Mouse (Mus musculus): ENCODE measurements around the gene Arhgap9.
"Not testable (repeated sequence)": the region's sequence is repeated elsewhere in the genome, so short reads cannot be mapped to it uniquely, and the experiment has no call there.

Gene Arhgap9

DNA sequence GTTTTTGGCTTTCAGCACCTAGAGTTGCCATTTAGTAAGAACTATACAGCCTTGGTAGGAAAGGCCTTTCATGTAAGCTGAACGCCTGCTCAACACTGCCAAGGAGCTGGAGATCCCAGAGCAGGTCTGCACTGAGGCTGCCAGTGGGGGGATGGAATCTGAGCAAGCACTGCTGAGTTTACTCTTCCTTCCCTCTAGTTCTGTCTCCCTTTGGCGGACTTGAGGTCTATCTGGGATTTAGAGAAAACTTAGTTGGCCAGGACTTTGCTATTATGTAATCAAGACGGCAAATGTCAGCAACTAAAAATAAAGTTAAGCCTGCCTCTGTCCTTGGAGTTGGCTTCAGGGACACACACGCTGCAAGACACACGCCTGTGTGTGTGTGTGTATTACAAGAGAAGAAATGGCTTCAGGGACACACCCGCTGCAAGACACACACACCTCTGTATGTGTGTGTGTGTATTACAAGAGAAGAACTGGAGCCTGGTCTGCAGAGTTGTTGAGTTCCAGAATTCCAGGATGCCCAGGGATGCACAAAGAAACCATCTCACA, 28.7 kb upstream of the Arhgap9 start:
- DNase-seq (ENCODE audit: low spot score) = no peak

DNA sequence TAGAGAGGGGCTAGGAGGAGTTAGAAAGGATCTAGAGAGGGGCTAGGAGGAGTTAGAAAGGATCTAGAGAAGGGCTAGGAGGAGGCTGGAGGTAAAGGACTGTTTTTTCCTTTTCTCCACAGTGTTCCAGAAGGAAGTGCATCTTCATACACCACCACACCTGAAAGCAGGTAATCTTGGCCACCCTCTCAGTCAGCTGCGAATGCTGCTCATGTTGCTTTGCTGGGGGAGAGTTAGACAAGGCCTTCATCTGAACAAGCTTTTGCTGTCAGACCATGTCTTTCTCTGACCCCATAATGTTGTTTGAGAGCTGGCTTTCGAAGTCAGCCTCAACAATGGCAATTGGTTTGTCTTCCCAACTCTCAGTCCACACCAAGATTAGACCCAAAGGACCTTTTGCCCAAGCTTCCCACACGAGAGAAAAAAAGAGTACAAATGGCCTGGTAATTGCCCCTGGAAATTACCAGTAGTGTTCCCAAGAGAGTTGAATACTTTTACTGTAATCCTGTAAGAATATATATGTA, 28.1 kb upstream of the Arhgap9 start:
- DNase-seq (ENCODE audit: low spot score) = no peak

DNA sequence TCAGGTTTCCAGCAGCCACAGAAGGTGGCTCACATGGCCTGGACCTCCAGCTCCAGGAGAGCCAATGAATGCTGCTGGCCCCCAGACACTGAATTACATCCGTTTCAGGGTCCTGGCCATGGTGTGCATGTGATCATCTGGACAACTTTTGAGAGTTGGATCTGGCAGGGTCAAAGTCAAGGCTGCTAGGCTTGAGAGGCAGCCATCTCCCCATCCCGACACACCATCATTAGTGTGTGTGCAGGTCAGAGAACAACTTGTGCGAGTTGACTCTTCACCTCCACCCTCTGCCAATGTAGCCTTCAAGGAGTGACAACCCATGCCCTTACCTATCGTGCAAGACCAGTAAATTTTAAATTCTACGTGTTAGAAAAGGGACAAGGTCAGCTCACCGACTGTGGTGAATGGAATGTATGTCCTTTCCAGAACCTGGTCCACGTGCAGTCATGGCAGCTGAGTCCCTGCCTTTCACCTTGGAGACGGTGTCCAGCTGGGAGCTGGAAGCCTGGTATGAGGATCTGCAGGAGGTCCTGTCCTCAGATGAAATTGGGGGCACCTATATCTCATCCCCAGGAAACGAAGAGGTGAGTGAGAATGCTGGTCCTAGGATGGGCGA, 26.8 kb upstream of the Arhgap9 start:
- DNase-seq (ENCODE audit: low spot score) = no peak

DNA sequence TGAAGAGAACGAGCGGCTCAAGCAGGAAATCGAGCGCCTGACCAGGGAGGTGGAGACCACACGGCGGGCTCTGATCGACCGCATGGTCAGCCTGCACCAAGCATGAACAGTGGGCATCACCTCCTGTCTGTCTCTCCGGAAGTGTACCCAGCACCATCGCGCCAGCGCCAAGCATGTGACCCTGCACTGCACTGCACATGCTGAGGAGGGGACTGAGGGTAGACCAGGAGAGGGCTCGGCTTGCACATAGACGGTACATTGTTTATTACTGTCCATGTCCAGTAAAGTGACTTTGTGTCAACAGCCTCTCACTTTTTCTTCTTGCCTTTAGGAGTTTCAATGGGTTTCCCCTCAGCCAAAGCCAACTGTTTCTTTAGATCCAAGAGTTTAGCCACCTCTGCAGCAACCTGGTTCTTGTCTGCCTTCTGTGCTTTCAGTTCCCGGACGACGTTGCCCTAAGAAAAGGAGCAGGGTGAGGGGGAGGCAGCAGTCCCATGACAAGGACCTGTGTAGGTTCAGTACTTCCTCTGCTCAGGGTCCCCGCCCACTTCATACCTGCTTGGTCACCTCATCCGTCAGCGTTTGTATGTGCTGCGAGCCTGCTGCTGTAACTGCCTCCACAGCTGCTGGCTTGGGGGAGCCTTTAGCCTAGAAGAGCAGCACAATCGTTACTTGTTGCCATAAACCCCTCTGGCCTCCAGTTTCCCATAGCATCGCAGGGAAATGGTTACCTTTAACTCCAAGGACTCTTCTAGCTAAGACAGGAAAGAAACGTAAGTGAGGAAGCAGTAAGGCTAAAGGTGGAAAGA, 25.6 kb upstream of the Arhgap9 start:
- DNase-seq (ENCODE audit: low spot score) = no peak

DNA sequence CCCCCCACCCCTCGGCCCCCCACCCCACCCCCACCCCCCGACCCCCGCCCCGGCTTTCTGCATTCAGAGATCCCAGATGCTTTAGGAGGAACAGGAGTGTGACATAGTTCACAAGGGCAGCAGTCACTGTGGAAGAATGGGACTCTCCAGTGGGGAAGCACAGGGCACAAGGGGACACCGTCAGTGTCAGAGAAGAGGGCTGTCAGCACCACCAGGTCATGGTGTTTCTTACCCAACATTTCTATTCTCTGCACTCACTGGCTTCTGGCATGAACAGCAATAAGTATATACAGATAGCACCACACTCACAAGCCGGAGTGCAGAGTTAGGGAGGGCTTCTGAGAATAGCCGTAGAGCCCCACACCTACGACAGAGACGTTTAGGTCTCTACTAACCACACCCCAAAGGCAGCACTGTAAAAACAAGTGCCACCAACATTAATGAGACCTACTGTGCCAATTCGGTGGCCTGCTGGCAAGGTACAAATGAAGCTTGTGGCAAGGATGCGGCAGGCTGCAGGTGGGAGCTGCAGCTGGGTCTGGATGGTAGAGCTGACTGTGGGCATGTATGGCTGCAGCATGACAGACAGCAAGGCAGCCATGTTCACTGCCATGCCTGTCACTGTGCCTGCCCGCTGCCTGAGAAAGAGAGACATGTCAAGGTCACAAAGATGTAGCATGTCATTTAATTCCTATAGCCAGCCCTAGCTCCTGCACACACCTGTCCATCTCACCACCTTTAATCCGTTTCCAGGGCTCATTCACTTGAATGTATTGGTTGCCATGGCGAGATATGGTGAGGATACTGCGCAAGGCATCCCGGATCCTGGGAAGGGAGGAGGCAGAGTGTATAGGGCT, 24.5 kb upstream of the Arhgap9 start:
- DNase-seq (ENCODE audit: low spot score) = no peak

DNA sequence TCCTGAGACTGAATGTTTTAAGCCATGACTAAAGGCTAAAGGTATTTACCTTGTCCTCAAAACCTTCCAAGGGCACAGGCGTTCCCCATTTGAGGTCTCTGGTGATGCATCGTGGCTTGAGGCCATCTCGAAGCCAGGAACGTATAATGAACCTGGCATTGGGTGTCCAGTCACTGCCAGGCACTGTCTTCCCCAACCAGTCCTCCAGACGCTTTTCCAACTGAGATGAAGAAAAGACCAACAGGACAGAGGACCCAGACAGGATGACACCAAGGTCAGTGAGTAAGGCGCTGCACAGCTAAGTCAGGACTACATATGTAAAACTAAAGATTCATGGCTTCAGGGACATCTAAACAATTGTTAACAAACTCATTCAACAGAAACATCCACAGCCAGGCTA, 21.4 kb upstream of the Arhgap9 start:
- no peak for DNase-seq (ENCODE audit: low spot score)

DNA sequence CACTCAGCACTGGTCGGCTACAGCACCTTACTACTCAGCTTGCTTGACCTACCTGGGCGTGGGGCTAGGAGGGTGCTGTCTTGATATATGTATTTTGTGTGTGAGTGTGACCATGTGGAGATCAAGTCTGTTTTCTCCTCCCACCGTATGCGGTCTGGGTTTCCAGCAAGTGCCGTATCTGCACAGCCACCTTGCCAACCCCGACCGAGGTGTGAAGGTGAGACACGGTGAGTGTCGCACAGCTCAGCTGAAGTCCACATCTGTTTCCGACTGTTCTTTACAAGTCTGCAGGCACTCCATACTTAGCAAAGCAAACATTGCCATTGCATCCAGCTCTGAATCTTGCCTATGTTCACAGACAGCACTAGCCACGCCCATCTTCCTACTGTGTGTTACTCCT, 18.6 kb upstream of the Arhgap9 start:
- no peak for DNase-seq (ENCODE audit: low spot score)

DNA sequence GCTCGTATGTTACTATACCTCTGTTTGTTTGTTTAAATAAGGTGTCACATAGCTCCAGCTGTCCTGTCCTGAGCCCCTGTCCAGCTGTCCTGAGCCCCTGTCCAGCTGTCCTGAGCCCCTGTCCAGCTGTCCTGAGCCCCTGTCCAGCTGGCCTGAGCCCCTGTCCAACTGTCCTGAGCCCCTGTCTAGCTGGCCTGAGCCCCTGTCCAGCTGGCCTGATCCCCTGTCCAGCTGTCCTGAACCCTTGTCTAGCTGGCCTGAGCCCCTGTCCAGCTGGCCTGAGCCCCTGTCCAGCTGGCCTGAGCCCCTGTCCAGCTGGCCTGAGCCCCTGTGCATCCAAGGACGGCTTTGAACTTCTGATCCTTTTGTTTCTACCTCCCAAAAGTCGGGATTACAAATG, 12.6 kb upstream of the Arhgap9 start:
- not testable (repeated sequence) for DNase-seq (ENCODE audit: low spot score)

DNA sequence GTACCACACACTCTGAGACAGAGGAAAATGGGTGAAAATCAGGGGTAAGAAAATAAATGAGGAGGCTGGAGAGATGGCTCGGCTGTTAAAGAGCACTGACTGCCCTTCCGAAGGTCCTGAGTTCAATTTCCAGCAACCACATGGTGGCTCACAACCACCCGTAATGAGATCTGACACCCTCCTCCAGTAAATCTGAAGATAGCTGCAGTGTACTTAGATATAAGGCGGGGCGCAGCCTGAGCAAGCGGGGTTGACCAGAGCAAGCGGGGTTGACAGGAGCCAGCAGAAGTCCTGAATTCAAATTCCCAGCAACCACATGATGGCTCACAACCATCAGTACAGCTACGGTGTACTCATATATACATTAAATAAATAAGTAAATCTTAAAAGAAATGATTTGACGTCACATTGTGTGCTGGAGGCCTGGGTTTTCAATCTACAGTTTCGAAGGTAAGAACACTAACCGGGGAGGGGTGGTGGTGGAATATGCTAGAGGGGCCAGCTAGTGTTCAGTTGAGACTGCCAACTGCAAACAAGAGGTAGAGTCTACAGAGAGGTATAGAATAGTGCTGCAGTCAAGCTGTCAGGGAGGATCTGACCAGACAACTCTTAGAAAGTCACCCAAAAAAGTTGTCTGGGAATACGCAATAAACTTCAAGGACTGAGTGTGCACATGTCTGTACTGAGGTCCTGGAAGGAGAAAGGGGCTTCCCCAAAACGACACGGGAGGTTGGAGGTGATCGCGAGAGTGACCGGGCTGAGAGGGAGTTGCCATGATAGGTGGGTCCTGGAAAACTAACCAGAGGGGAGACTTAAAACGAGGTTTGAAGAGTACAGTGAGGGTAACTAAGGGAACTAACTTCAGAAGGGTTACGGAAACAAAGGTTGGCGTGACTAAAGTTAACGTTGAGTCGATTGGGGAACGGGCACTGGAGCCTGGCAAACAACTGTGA, 11.0 kb upstream of the Arhgap9 start:
- DNase-seq (ENCODE audit: low spot score) = no peak

DNA sequence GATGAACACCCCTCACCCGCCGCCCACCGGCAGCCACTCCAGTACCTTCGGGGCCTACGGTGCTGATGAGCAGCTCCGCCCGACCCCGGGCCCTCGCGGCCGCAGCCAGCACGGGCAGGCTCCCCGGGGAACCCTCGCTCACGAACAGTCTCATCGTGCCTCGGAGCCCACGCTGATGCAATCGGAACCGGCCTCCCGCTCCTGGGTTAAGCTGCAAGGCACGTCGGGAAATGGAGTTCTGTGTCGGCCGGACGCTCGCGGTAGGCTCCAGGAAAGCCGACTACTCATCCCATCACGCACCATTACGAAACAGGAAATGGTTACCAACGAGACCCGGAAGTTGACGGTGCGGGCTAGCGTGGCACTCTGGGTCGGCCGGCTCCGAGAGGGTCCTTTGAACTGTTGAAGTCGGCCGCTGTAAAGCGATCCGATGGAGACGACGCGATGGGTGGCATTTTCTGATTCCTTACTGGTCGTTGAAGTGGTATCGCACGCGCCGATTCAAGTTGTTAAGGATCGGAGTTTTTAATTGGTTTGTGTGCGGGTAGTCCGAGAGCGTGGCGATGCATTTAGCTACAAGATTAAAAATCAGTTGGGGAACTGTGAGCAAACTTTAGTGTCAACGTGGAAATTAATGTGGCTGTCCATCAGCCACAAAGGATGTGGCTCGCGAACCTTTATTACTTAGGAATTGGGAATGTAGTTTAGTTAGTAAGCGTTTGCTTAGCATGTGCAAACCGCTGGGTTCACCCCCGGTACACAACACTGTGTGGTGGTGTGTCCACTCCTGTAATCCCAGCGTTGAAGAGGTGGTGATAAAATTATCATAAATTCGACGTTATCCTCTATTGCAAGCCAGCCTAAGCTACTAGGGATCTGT, 10.0 kb upstream of the Arhgap9 start, which contains the start of gene Mars:
Gene Mars, minus strand, starts transcription at position 311 of the 880 bp plus-strand sequence.
- DNase-seq (ENCODE audit: low spot score) = peak; percentile 91

DNA sequence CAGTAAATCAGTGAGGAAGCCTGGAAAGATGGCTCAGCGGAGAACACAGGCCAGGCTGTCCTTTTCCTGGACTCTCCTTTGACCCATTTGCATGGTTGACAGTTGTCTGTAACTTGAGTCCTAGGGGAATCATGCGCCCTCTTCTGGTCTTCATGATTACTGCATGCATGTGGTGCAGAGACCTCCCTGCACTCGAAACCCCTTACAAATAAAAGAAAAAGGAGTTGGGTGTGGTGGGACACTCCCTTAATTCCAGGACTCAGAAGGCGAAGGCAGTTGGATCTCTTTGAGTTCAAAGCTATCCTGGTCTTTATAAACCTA, 9.4 kb upstream of the Arhgap9 start:
- DNase-seq (ENCODE audit: low spot score) = peak; percentile 82

DNA sequence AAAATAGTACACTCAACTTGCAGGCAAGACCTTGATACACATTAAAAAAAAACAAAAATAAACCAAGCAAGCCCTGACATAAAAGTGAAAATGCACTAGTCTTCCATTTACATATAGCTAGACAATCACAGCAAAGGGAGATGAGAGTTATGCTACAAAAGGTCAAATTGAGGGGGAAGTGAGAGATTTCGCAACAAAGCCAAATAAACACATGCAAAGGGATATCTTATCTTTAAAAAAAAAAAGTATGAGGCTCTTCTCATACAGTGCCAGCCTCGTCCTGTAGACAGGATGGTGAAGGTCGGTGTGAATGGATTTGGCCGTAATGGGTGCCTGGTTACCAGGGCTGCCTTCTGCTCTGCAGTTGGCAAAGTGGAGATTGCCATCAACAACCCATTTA, 8.9 kb upstream of the Arhgap9 start:
- no peak for DNase-seq (ENCODE audit: low spot score)

DNA sequence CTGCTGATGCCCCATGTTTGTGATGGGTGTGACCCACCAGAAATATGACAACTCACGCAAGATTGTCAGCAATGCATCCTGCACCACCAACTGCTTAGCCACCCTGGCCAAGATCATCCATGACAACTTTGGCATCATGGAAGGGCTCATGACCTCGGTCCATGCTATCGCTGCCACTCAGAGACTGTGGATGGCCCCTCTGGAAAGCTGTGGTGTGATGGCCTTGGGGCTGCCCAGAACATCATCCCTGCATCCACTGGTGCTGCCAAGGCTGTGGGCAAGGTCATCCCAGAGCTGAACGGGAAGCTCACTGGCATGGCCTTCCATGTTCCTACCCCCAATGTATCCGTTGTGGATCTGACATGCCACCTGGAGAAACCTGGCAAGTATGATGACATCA, 8.2 kb upstream of the Arhgap9 start:
- DNase-seq (ENCODE audit: low spot score) = not testable (repeated sequence)

DNA sequence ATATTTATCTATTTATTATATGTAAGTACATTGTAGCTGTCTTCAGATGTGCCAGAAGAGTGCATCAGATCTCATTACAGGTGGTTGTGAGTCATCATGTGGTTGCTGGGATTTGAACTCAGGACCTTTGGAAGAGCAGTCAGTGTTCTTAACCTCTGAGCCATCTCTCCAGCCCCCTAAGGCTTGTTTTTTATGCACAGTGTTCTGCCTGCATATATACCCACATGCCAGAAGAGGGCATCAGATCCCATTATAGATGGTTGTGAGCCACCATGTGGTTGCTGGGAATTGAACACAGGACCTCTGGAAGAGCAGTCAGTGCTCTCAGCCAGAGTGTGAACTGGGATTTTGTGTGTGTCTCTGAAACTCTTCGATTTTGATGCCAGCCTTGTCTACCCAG, 6.8 kb upstream of the Arhgap9 start:
- DNase-seq (ENCODE audit: low spot score) = not testable (repeated sequence)

DNA sequence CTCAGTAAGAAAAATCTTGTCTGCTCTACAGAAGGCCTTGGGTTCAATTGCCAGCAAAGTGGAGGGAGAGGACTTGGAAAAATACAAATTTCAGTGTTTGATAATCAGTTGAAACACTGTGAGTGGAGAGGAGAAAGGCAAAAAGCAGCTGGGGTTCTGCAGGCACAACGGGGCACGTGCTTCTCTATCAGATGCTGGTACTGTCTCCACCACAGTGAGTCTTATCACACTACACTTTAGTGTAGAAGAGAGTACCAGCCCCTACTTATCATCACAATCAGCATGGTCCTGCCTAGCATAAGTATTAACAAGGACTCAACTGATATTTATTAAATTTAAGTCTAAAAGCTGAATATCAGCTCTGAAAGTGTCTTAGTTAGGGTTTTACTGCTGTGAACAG, 4.5 kb upstream of the Arhgap9 start:
- no peak for DNase-seq (ENCODE audit: low spot score)

DNA sequence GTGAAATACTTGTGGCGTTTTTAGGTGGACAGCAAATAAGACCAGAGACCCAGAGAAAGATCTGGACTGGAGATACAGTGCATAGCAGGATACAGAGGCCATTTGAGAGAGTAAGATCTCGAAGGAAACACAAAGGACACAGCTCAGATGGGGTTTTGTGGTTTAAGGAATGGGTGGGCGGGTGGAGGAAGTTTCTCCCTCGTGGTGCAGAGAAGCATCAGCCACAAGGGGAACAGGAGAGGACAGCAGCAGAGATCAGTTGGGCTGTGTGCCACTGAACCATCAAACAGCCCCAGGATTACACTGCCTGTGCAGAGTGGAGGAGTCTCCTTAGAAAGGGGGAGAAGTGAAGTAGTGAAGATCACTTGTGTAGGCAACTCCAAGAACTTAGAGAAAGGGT, 3.8 kb upstream of the Arhgap9 start:
- DNase-seq (ENCODE audit: low spot score) = no peak

DNA sequence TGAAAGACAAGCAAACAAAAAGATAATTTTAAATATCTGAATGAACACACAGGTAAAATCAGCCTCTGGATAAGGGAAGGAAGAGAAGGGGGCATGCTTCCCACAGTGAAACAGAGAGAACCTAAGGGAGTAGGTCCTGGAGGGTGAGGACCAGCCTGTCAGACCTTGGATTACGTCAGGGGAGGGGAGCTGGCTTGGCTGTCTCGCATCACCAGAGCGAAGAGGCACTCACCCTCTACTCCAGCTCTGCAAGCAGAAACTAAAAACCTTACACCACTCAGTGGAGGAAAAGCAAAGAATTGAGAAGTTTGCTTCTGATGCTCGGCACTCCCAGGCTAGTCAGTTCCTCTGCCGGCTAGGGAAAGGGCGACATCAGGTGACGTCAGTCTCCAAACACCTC, 1.8 kb upstream of the Arhgap9 start:
- no peak for DNase-seq (ENCODE audit: low spot score)

DNA sequence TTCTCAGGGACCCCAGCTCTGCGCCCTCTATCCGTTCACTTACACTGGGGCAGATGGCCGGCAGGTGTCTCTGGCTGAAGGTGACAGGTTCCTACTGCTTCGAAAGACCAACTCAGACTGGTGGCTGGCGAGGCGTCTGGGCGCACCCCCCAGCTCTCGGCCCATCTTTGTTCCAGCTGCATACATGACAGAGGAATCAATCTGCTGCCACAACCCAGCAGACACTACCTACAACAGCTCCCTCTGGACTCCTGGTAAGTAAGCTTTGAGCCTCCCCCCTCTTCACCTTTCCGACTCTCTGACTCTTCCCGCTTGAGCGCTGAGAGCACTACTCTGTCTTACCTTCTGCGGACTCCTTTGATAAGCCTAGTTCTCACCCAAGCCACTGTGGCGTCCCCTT, 414 bp downstream of the Arhgap9 start:
- no peak for DNase-seq (ENCODE audit: low spot score)

DNA sequence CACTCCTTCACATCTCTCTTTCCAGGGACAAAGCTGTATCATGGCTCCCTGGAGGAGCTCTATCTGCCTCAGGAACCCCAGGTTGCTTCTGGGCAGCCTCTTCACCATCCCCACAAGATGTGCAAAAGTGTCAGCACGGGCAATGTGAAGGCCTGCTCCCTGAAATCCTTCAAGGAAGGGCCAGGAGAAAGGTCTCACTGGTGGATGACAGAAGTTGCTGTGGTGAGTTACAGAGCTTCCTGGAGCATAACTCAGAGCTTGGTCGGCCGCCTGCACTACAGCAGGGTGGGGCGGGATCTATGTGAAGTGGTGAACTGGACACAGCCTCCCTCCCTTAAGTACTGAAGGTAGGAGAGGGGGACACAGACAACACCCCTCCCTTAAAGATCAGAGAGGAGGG, 905 bp downstream of the Arhgap9 start:
- DNase-seq (ENCODE audit: low spot score) = no peak

DNA sequence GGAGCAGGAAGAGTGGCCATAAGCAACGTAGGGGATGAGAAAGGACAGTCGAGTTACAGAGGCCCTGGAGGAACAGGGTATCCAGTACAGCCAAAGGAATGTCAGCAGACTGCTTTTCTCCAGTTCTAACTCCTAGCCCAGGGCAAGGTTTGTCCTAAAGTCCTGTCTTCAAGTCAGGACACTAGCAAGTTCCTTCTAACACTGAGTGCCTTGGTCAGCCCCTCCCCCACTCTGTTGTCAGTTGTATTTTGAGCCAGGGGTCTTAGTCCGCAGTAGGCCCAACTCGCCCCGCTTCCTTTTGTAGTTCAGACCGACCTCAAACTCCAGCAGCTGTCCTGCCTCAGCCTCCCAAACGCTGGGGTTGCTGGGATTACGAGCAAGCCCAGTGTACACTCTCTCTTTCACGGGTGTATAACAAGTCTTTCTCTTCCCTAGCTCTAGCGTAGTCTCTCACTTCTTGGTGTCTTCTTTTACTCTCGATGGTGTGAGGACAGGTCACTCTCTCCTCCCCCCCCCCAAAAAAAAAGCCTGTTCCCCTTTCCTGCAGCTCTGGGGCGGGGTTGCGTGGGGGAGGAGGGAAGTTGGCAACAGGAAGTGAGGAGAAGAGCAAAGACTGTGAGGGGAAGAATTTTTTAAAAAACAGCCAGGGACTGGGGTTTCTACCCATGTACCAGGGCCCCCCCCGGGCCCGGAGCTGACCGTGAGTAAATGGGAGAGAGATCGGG, 1.5 kb downstream of the Arhgap9 start:
- DNase-seq (ENCODE audit: low spot score) = no peak
